Comparison of ENCODE assay signal across 11 mouse cellular contexts in the genomic region with DNA sequence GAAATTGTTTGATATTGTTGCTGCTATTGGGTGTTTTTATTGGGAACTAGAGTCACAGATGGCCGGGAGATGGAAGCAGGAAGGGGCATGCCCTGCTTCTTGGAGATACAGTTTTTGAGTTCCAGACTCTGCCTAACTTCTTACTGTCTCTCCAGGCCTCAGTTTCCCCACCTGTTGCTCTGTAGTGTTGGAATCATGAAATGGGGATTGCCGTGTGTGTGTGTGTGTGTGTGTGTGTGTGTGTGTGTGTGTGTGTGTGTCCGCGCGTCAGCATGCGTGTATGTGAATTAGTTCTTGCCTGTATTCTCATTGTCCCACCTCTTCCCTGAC. TPM values are rescaled to one million over a fixed set of nuclear protein-coding genes. Genes with fewer than 3 reads are reported as not detected.
DNase-seq lines count a peak whose midpoint lies in the region; ATAC-seq and TF ChIP-seq lines count a peak whose summit lies in the region.
"Had no signal": no experiment of that assay in that cellular context is flagged by ENCODE, and none has a peak within 500 bp of the region (broad histone marks: within the 10 kb centered on the region; RNA-seq: fewer than 3 reads in every experiment).

No protein-coding gene starts in this region.

- ATAC-seq in kidney, postnatal 0 days (replicated peaks; ENCODE audit: low FRiP score, low read depth) = no peak
- no peak for ATAC-seq in embryonic facial prominence, embryonic 14.5 days (ENCODE audit: low read depth)
- no peak for ATAC-seq in forebrain, embryonic 14.5 days
- no peak for ATAC-seq in limb, embryonic 15.5 days (ENCODE audit: insufficient number of reproducible peaks, low FRiP score, low TSS enrichment, low read depth)

- no peaks in the 10 kb centered on the region for H3K9me3 ChIP-seq in kidney, postnatal 0 days (replicated peaks; ENCODE audit: low read length)
- no peaks in the 10 kb centered on the region for H3K9me3 ChIP-seq in embryonic facial prominence, embryonic 14.5 days (ENCODE audit: control insufficient read depth, low read length)
- H3K9me3 ChIP-seq in forebrain, embryonic 14.5 days (replicated peaks; ENCODE audit: control insufficient read depth, low read length) = no peaks in the 10 kb centered on the region
- H3K9me3 ChIP-seq in limb, embryonic 15.5 days = no peaks in the 10 kb centered on the region

- 0 out of 2 replicates have a peak, but pooled peaks cover under 1% of the 10 kb centered on the region for H3K36me3 ChIP-seq in kidney, postnatal 0 days (ENCODE audit: insufficient read depth, low read length)
- 0 out of 2 replicates have a peak, but pooled peaks cover under 1% of the 10 kb centered on the region for H3K36me3 ChIP-seq in embryonic facial prominence, embryonic 14.5 days (ENCODE audit: control insufficient read depth, insufficient read depth, low read length)
- peaks cover under 1% of the 10 kb centered on the region; the same call in 1 of the 2 replicates for H3K36me3 ChIP-seq in forebrain, embryonic 14.5 days (ENCODE audit: control insufficient read depth, insufficient read depth, low read length)
- no peaks in the 10 kb centered on the region; the same call in 1 of the 2 replicates for H3K36me3 ChIP-seq in limb, embryonic 15.5 days

- no peak for DNase-seq in kidney, postnatal 0 days (ENCODE audit: low spot score)
- DNase-seq in kidney, postnatal 10 days = no peak
- no peak for DNase-seq in embryonic facial prominence, embryonic 14.5 days (ENCODE audit: low spot score)
- no peak for DNase-seq in forebrain, embryonic 14.5 days (ENCODE audit: low spot score)
- DNase-seq in right cerebral cortex, postnatal 14 days = no peak
- no peak for DNase-seq in thymus, postnatal 10 days (ENCODE audit: low spot score in 2 of 2)
- DNase-seq: adrenal gland, adult 8-10 months; cerebellum, adult 8-10 months; right cerebral cortex, postnatal 25 days had no signal

- H3K4me1 ChIP-seq in kidney, postnatal 0 days (replicated peaks; ENCODE audit: insufficient read depth, low read length) = peaks cover 12% of the 10 kb centered on the region; the same call in 1 of the 2 replicates
- H3K4me1 ChIP-seq in embryonic facial prominence, embryonic 14.5 days (ENCODE audit: control insufficient read depth, insufficient read depth, low read length) = peaks cover 18% of the 10 kb centered on the region
- peaks cover 11% of the 10 kb centered on the region; the same call in 1 of the 2 replicates for H3K4me1 ChIP-seq in forebrain, embryonic 14.5 days (ENCODE audit: control insufficient read depth, insufficient read depth, low read length)
- H3K4me1 ChIP-seq in limb, embryonic 15.5 days = peaks cover 46% of the 10 kb centered on the region

- no peak overlapping the region for H3K27ac ChIP-seq in kidney, postnatal 0 days
- H3K27ac ChIP-seq in embryonic facial prominence, embryonic 14.5 days (replicated peaks; ENCODE audit: low read depth, low read length) = no peak overlapping the region
- no peak overlapping the region for H3K27ac ChIP-seq in forebrain, embryonic 14.5 days (ENCODE audit: low read depth, low read length)
- H3K27ac ChIP-seq in limb, embryonic 15.5 days = no peak overlapping the region
- H3K27ac ChIP-seq: liver, embryonic 14.5 days had no signal

- H3K27me3 ChIP-seq in kidney, postnatal 0 days (ENCODE audit: insufficient read depth, low read length) = peaks cover 45% of the 10 kb centered on the region
- H3K27me3 ChIP-seq in embryonic facial prominence, embryonic 14.5 days (replicated peaks; ENCODE audit: control insufficient read depth, insufficient read depth, low read length) = peaks cover 67% of the 10 kb centered on the region
- H3K27me3 ChIP-seq in forebrain, embryonic 14.5 days (replicated peaks; ENCODE audit: control insufficient read depth, insufficient read depth, low read length) = peaks cover 80% of the 10 kb centered on the region
- peaks cover 71% of the 10 kb centered on the region for H3K27me3 ChIP-seq in limb, embryonic 15.5 days

- no peak for TF ChIP-seq CTCF in kidney, postnatal 0 days (IDR thresholded peaks at IDR 0.05; ENCODE audit: low read depth)

- no peak overlapping the region for H3K9ac ChIP-seq in kidney, postnatal 0 days (ENCODE audit: low read depth, low read length)
- H3K9ac ChIP-seq in embryonic facial prominence, embryonic 14.5 days (ENCODE audit: low read depth, low read length) = no peak overlapping the region
- H3K9ac ChIP-seq in forebrain, embryonic 14.5 days (ENCODE audit: low read length) = no peak overlapping the region
- H3K9ac ChIP-seq in limb, embryonic 15.5 days = no peak overlapping the region
- H3K9ac ChIP-seq: liver, embryonic 14.5 days had no signal

- peak overlapping the region; percentile 90 for H3K4me2 ChIP-seq in kidney, postnatal 0 days (ENCODE audit: low read length)
- H3K4me2 ChIP-seq in embryonic facial prominence, embryonic 14.5 days (ENCODE audit: low read depth, low read length) = peak overlapping the region; percentile 99; the same call in 1 of the 2 replicates
- H3K4me2 ChIP-seq in forebrain, embryonic 14.5 days (ENCODE audit: low read length) = no peak overlapping the region
- H3K4me2 ChIP-seq in limb, embryonic 15.5 days = peak overlapping the region; percentile 98

- no peak overlapping the region for H3K4me3 ChIP-seq in kidney, postnatal 0 days (replicated peaks; ENCODE audit: low read depth, low read length)
- H3K4me3 ChIP-seq in embryonic facial prominence, embryonic 14.5 days (ENCODE audit: low read depth, low read length) = peak overlapping the region; percentile 51
- H3K4me3 ChIP-seq in forebrain, embryonic 14.5 days (ENCODE audit: low read depth, low read length) = peak overlapping the region; percentile 51; the same call in 1 of the 2 replicates
- peak overlapping the region; percentile 70 for H3K4me3 ChIP-seq in limb, embryonic 15.5 days

- WGBS in kidney, postnatal 0 days = 49% methylated on average over 6 of the region's 6 CpGs
- WGBS in embryonic facial prominence, embryonic 14.5 days = 34% methylated on average over 5 of the region's 6 CpGs
- WGBS in forebrain, embryonic 14.5 days = 25% methylated on average over 6 of the region's 6 CpGs
- WGBS in limb, embryonic 15.5 days = 40% methylated on average over 6 of the region's 6 CpGs

RNA-seq across cellular contexts. Expression of gene Egr2, which starts 4.1 kb away (rescaled TPM):
- 0.82 and 0.88 TPM in 2 replicates for polyA plus RNA-seq in kidney, postnatal 0 days (2015; fragmentation: Nextera tagmentation; extraction: Ambion mirVana)
- polyA plus RNA-seq in embryonic facial prominence, embryonic 14.5 days (2014; fragmentation: Nextera tagmentation; extraction: Ambion mirVana) = 1.7 and 2.6 TPM in 2 replicates
- 0.08 and 0.12 TPM in 2 replicates for polyA plus RNA-seq in forebrain, embryonic 14.5 days (2014; fragmentation: Nextera tagmentation; extraction: Ambion mirVana)
- 2.5 and 3.3 TPM in 2 replicates for polyA plus RNA-seq in limb, embryonic 15.5 days (2015; fragmentation: Nextera tagmentation; extraction: Ambion mirVana)

RNA-seq across cellular contexts. Expression of gene Ado, which starts 9.4 kb away (rescaled TPM):
- 51.2 and 56.8 TPM in 2 replicates for polyA plus RNA-seq in kidney, postnatal 0 days (2015; fragmentation: Nextera tagmentation; extraction: Ambion mirVana)
- polyA plus RNA-seq in embryonic facial prominence, embryonic 14.5 days (2014; fragmentation: Nextera tagmentation; extraction: Ambion mirVana) = 60.7 and 66.1 TPM in 2 replicates
- 67.3 and 80.5 TPM in 2 replicates for polyA plus RNA-seq in forebrain, embryonic 14.5 days (2014; fragmentation: Nextera tagmentation; extraction: Ambion mirVana)
- 58.5 and 60.4 TPM in 2 replicates for polyA plus RNA-seq in limb, embryonic 15.5 days (2015; fragmentation: Nextera tagmentation; extraction: Ambion mirVana)
